Mouse (Mus musculus) left cerebral cortex, postnatal 4 days (tissue): ENCODE results near the gene Srpk3. TPM values are rescaled to one million over a fixed set of nuclear protein-coding genes. Genes with fewer than 3 reads are reported as not detected.

Experiments
- DNase-seq: peaks from one replicate; pipeline ENCODE4 v3.0.0-alpha.2; 2022
- intact Hi-C: fragments of 180-260 bp; cut with DNase I; formaldehyde crosslinking; loops from one replicate; pipeline ENCODE4 v1.15.1; 2025
- total RNA-seq, 2 experiments: library from RNA; stranded (reverse); gene quantifications; 2 replicates each; pipeline ENCODE4 v1.2.3; 2021

Srpk3 gene
- total RNA-seq, 2 experiments from 2014 or later: 1.0 to 1.1 TPM

GRCm38 (mm10) chrX:73797511-73797910 lies 23.3 kb downstream of the Srpk3 start:
- intact Hi-C loops: no loop called here
- DNase-seq: no peak

- peak; percentile 78 for DNase-seq
- intact Hi-C loops: no loop called here
Measured at GRCm38 (mm10) chrX:73798502-73798901, 24.3 kb downstream of the Srpk3 start.

GRCm38 (mm10) chrX:73805814-73806213 lies 31.6 kb downstream of the Srpk3 start:
- intact Hi-C loops: no loop called here
- no peak for DNase-seq

GRCm38 (mm10) chrX:73815072-73815471 lies 40.9 kb downstream of the Srpk3 start:
- DNase-seq: peak; percentile 27
- intact Hi-C loops: no loop called here

- intact Hi-C loops: no loop called here
- no peak for DNase-seq
Measured at GRCm38 (mm10) chrX:73816596-73817314, 42.5 kb downstream of the Srpk3 start.

- no peak for DNase-seq
- intact Hi-C loops: no loop called here
Measured at GRCm38 (mm10) chrX:73823747-73824146, 49.5 kb downstream of the Srpk3 start.

- peak; percentile 80 for DNase-seq
- intact Hi-C loops: no loop called here
Measured at GRCm38 (mm10) chrX:73824185-73825151, 50.3 kb downstream of the Srpk3 start, which contains the start of gene Pdzd4. Pdzd4 (minus strand) TSS chrX:73824969.

Other genes starting within 250 kb of the Srpk3 start
- gene Dusp9, start 135.0 kb upstream of the Srpk3 start, total RNA-seq: under 1 TPM; 0.12 to 0.14 TPM
- gene Pnck, start 114.3 kb upstream of the Srpk3 start, total RNA-seq: 100 to 1,000 TPM; 105 to 140 TPM
- 10 to 100 TPM; 52.2 to 64.8 TPM for gene Slc6a8, start 101.3 kb upstream of the Srpk3 start, total RNA-seq
- 10 to 100 TPM; 62.0 to 62.1 TPM for gene Bcap31, start 58.2 kb upstream of the Srpk3 start, total RNA-seq
- 10 to 100 TPM; 16.8 to 16.9 TPM for gene Abcd1, start 57.8 kb upstream of the Srpk3 start, total RNA-seq
- 1 to 10 TPM; 1.4 to 1.7 TPM for gene Plxnb3, start 17.3 kb upstream of the Srpk3 start, total RNA-seq
- 100 to 1,000 TPM; 118 to 127 TPM for gene Idh3g, start 12.5 kb downstream of the Srpk3 start, total RNA-seq
- gene Ssr4, start 12.6 kb downstream of the Srpk3 start, total RNA-seq: 100 to 1,000 TPM; 100 to 104 TPM
- 100 to 1,000 TPM; 174 to 186 TPM for gene Pdzd4, start 50.6 kb downstream of the Srpk3 start, total RNA-seq
- gene Avpr2, start 117.7 kb downstream of the Srpk3 start, total RNA-seq: not detected
- gene L1cam, start 121.7 kb downstream of the Srpk3 start, total RNA-seq: 100 to 1,000 TPM; 518 to 579 TPM
- 1 to 10 TPM; 2.5 to 3.4 TPM for gene Arhgap4, start 147.5 kb downstream of the Srpk3 start, total RNA-seq
- 10 to 100 TPM; 66.9 to 73.6 TPM for gene Naa10, start 147.5 kb downstream of the Srpk3 start, total RNA-seq
- 1 to 10 TPM; 3.3 to 5.4 TPM for gene Renbp, start 156.4 kb downstream of the Srpk3 start, total RNA-seq
- gene Hcfc1, start 192.0 kb downstream of the Srpk3 start, total RNA-seq: 10 to 100 TPM; 89.1 to 93.4 TPM
- gene Irak1, start 249.5 kb downstream of the Srpk3 start, total RNA-seq: 10 to 100 TPM; 45.2 to 50.7 TPM